Mouse (Mus musculus) liver, adult 2 months (tissue): ENCODE results near the gene Arhgef2. TPM values are rescaled to one million over a fixed set of nuclear protein-coding genes. Genes with fewer than 3 reads are reported as not detected.
A peak's percentile ranks its signal among the peaks of the same experiment; 100 is the strongest.

Experiments
- DNase-seq: peaks from one replicate; pipeline ENCODE4 v3.0.0-alpha.2; 2011; ENCODE audit warnings: low read depth, low spot score; ENCODE audit errors: extremely low read depth
- H3K27ac ChIP-seq: fragments of 200-500 bp; replicated peaks from 2 replicates; pipeline ENCODE4 v1.5.1; 2012; ENCODE audit warnings: low read depth, mild to moderate bottlenecking, control low read depth, inconsistent platforms, low read length; ENCODE audit not compliant: insufficient read depth
- H3K27me3 ChIP-seq: fragments of 200-500 bp; 2 replicates; pipeline ENCODE4 v1.6.1; 2012; ENCODE audit warnings: mild to moderate bottlenecking, moderate library complexity, low read length, inconsistent platforms; ENCODE audit not compliant: control insufficient read depth, insufficient read depth
- H3K36me3 ChIP-seq: fragments of 200-500 bp; 2 replicates; pipeline ENCODE4 v1.6.1; 2012; ENCODE audit warnings: low read length, inconsistent platforms; ENCODE audit not compliant: control insufficient read depth, insufficient read depth
- H3K4me1 ChIP-seq: fragments of 200-500 bp; 2 replicates; pipeline ENCODE4 v1.6.1; 2011; ENCODE audit warnings: low read length; ENCODE audit not compliant: control insufficient read depth, insufficient read depth
- H3K4me3 ChIP-seq: fragments of 200-500 bp; 2 replicates; pipeline ENCODE4 v1.5.1; 2011; ENCODE audit warnings: low read depth, mild to moderate bottlenecking, control low read depth, low read length, moderate library complexity; ENCODE audit not compliant: insufficient read depth
- H3K79me2 ChIP-seq: fragments of 200-500 bp; 2 replicates; pipeline ENCODE4 v1.6.1; 2012; ENCODE audit warnings: inconsistent platforms, mild to moderate bottlenecking, low read length, moderate library complexity; ENCODE audit not compliant: control insufficient read depth, insufficient read depth
- H3K9ac ChIP-seq: fragments of 200-500 bp; 2 replicates; pipeline ENCODE4 v1.6.1; 2012; ENCODE audit warnings: low read depth, mild to moderate bottlenecking, control low read depth, inconsistent platforms, low read length
- CTCF ChIP-seq: fragments of 200-500 bp; IDR thresholded peaks from 2 replicates; pipeline ENCODE4 v1.5.1; 2011; ENCODE audit warnings: low read depth, low read length, control low read depth
- POLR2A ChIP-seq: fragments of 200-500 bp; IDR thresholded peaks from 2 replicates; pipeline ENCODE4 v1.6.1; 2011; ENCODE audit warnings: low read length, control low read depth; ENCODE audit not compliant: insufficient read depth; ENCODE audit errors: extremely low read depth
- WGBS: fragments of 180-500 bp; shearing (Covaris S2); methylation state at CpG from one replicate; pipeline ENCODE4 v1.1.7; 2018; 5-methylcytosine and 5-hydroxymethylcytosine counted together
- polyA plus RNA-seq: library from polyadenylated mRNA; depleted of rRNA; stranded (reverse); fragments of >200 nt; gene quantifications from 2 replicates; pipeline ENCODE4 v1.2.3, GENCODE M21; 2012
- total RNA-seq: library from RNA; depleted of rRNA; stranded (reverse); fragments of >200 nt; gene quantifications from 2 replicates; pipeline ENCODE4 v1.2.3, GENCODE M21; 2014

Gene Arhgef2
- total and polyA plus RNA-seq, 2 experiments: 2.7 to 4.9 TPM

DNA sequence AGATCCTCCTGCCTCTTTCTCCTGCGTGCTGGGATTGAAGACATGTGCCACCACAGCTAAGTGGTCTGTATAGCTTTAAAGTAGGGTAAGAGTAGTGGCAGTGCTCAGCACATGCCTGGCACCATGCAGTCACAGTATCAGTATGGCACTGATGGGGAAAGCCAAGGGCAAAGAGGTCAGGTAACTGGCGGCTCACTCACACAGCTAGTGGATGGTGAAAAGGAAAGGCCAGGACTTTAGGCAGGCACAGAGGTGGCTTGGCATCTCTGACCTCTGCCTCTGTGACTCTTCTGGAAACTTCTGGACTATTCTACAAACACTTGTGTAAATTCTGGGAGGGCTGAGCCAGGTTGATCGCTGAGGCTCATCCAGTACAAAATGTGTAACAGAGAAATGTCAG, 39.6 kb upstream of the Arhgef2 start:
- no peak overlapping the region for H3K9ac ChIP-seq
- H3K79me2 ChIP-seq: no peaks in the 10 kb centered on the region
- peak overlapping the region; percentile 61 for H3K27ac ChIP-seq
- peaks cover 36% of the 10 kb centered on the region for H3K4me1 ChIP-seq
- peaks cover 8% of the 10 kb centered on the region for H3K36me3 ChIP-seq
- WGBS: 42% methylated on average over 3 of the region's 3 CpGs
- H3K27me3 ChIP-seq: no peaks in the 10 kb centered on the region
- peak; percentile 79 for DNase-seq
- TF ChIP-seq POLR2A: no peak
- no peak for TF ChIP-seq CTCF
- no peak overlapping the region for H3K4me3 ChIP-seq

DNA sequence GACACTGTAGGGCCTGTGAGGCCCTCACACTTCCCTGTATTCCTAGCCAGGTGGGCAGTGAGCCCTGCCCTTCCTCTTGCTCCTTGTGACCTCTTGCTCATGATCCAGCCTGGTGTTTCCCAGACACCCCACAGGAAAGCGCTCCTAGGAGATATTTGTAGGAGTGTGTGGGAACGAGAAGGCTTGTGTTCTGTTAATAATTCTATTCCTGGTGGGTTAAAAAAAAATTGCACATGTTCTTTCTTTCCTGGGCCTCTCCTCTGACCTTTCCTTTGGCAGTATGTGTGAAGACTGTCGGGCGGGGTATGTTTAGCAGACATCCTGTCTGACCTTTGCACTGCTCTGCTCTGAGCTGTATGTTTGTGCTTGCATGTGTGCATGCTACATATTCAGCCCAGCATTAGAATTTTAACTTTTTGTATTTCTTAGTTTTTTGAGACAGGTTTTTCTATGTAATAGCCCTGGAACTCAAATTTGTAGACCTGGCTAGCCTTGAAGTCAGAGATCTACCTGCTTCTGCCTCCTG, 39.2 kb upstream of the Arhgef2 start:
- DNase-seq: peak; percentile 81
- Histone ChIP-seq H3K27ac (peak overlapping the region; percentile 61), H3K79me2 (no peaks in the 10 kb centered on the region), H3K9ac (no peak overlapping the region), H3K27me3 (no peaks in the 10 kb centered on the region), H3K4me3 (no peak overlapping the region), H3K4me1 (peaks cover 36% of the 10 kb centered on the region), H3K36me3 (peaks cover 8% of the 10 kb centered on the region)
- 25% methylated on average over 4 of the region's 4 CpGs for WGBS
- TF ChIP-seq POLR2A: no peak
- TF ChIP-seq CTCF: no peak

DNA sequence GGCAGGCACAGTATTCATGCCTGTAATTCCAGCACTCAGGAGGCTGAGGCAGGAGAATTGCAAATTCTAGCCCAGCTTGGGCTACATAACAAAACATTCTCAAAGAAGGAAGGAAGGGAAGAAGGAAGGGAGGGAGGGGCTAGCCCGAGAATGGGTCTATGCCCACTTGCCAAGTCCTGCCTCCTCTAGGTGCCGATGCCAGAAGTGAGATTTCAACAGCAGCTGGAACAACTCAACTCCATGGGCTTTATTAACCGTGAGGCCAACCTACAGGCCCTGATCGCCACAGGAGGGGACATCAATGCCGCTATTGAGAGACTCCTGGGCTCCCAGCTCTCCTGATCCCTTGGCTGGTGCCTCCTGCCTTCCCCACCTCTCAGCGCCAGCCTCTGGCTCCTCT, 37.9 kb upstream of the Arhgef2 start:
- Histone ChIP-seq H3K36me3 (peaks cover 8% of the 10 kb centered on the region), H3K4me1 (peaks cover 36% of the 10 kb centered on the region), H3K27ac (peak overlapping the region; percentile 70), H3K4me3 (no peak overlapping the region), H3K9ac (no peak overlapping the region), H3K79me2 (no peaks in the 10 kb centered on the region), H3K27me3 (no peaks in the 10 kb centered on the region)
- DNase-seq: peak; percentile 77
- TF ChIP-seq CTCF (no peak), POLR2A (no peak)
- 37% methylated on average over 6 of the region's 6 CpGs for WGBS

- TF ChIP-seq POLR2A: no peak
- TF ChIP-seq CTCF: no peak
- Histone ChIP-seq H3K9ac (no peak overlapping the region), H3K79me2 (no peaks in the 10 kb centered on the region), H3K4me3 (no peak overlapping the region), H3K27me3 (no peaks in the 10 kb centered on the region), H3K27ac (peak overlapping the region; percentile 70), H3K36me3 (peaks cover 8% of the 10 kb centered on the region), H3K4me1 (peaks cover 31% of the 10 kb centered on the region)
- 22% methylated on average over 2 of the region's 2 CpGs for WGBS
- no peak for DNase-seq
Measured at GRCm38 (mm10) chr3:88568615-88569014, 37.2 kb upstream of the Arhgef2 start.

- Histone ChIP-seq H3K27ac (peak overlapping the region; percentile 70), H3K79me2 (no peaks in the 10 kb centered on the region), H3K27me3 (no peaks in the 10 kb centered on the region), H3K4me1 (peaks cover 29% of the 10 kb centered on the region), H3K36me3 (peaks cover 8% of the 10 kb centered on the region), H3K4me3 (no peak overlapping the region), H3K9ac (no peak overlapping the region)
- 26% methylated on average over 2 of the region's 2 CpGs for WGBS
- TF ChIP-seq CTCF (no peak), POLR2A (no peak)
- peak; percentile 83 for DNase-seq
Measured at GRCm38 (mm10) chr3:88569093-88569492, 36.7 kb upstream of the Arhgef2 start.

- TF ChIP-seq POLR2A (no peak), CTCF (no peak)
- Histone ChIP-seq H3K27me3 (no peaks in the 10 kb centered on the region), H3K79me2 (no peaks in the 10 kb centered on the region), H3K9ac (no peak overlapping the region), H3K27ac (peak overlapping the region; percentile 70), H3K36me3 (peaks cover 8% of the 10 kb centered on the region), H3K4me3 (no peak overlapping the region), H3K4me1 (peaks cover 24% of the 10 kb centered on the region)
- WGBS: 47% methylated on average over 5 of the region's 5 CpGs
- peak; percentile 80 for DNase-seq
Measured at GRCm38 (mm10) chr3:88569694-88570093, 36.1 kb upstream of the Arhgef2 start.
